Mouse (Mus musculus): ENCODE measurements around the gene Cfap126. TPM values are rescaled to one million over a fixed set of nuclear protein-coding genes. Genes with fewer than 3 reads are reported as not detected.

Cfap126 gene
- 2.8 TPM for polyA plus RNA-seq (2017; shearing (Covaris generic))

GRCm38 (mm10) chr1:171113873-171114299 lies at the start of gene Cfap126:
Gene Cfap126 (plus strand): TSS chr1:171113918.

GRCm38 (mm10) chr1:171064491-171065242 lies 49.1 kb upstream of the Cfap126 start, which contains the start of gene Fcgr3:
Gene Fcgr3 (minus strand): TSS chr1:171064935.

GRCm38 (mm10) chr1:171149974-171150760 lies 36.4 kb downstream of the Cfap126 start, which contains the start of the genes Sdhc and Mpz:
Gene Sdhc (minus strand): TSS chr1:171150603.
Gene Mpz (plus strand): TSS chr1:171150711.

Other genes starting within 250 kb of the Cfap126 start
- gene Atf6, start 246.1 kb upstream of the Cfap126 start, polyA plus RNA-seq (2017; shearing (Covaris generic)): 26.7 TPM
- gene Gm26620, start 228.9 kb upstream of the Cfap126 start, polyA plus RNA-seq (2017; shearing (Covaris generic)): 0.71 TPM
- gene Dusp12, start 228.4 kb upstream of the Cfap126 start, polyA plus RNA-seq (2017; shearing (Covaris generic)): 39.6 TPM
- not detected for gene Fcrlb, start 201.0 kb upstream of the Cfap126 start, polyA plus RNA-seq (2017; shearing (Covaris generic))
- gene Fcrla, start 186.3 kb upstream of the Cfap126 start, polyA plus RNA-seq (2017; shearing (Covaris generic)): not detected
- gene Fcgr2b, start 137.4 kb upstream of the Cfap126 start, polyA plus RNA-seq (2017; shearing (Covaris generic)): 47.8 TPM
- gene Fcgr4, start 95.0 kb upstream of the Cfap126 start, polyA plus RNA-seq (2017; shearing (Covaris generic)): 0.71 TPM
- gene Fcgr3, start 49.0 kb upstream of the Cfap126 start, polyA plus RNA-seq (2017; shearing (Covaris generic)): 1.1 TPM
- gene Sdhc, start 36.7 kb downstream of the Cfap126 start, polyA plus RNA-seq (2017; shearing (Covaris generic)): 112 TPM
- not detected for gene Mpz, start 36.8 kb downstream of the Cfap126 start, polyA plus RNA-seq (2017; shearing (Covaris generic))
- gene Pcp4l1, start 82.3 kb downstream of the Cfap126 start, polyA plus RNA-seq (2017; shearing (Covaris generic)): not detected
- gene Nr1i3, start 100.1 kb downstream of the Cfap126 start, polyA plus RNA-seq (2017; shearing (Covaris generic)): 0.15 TPM
- 26.0 TPM for gene Tomm40l, start 108.6 kb downstream of the Cfap126 start, polyA plus RNA-seq (2017; shearing (Covaris generic))
- gene Apoa2, start 111.1 kb downstream of the Cfap126 start, polyA plus RNA-seq (2017; shearing (Covaris generic)): not detected
- not detected for gene Fcer1g, start 120.4 kb downstream of the Cfap126 start, polyA plus RNA-seq (2017; shearing (Covaris generic))
- gene Adamts4, start 136.5 kb downstream of the Cfap126 start, polyA plus RNA-seq (2017; shearing (Covaris generic)): 0.69 TPM
- 99.2 TPM for gene Ndufs2, start 137.5 kb downstream of the Cfap126 start, polyA plus RNA-seq (2017; shearing (Covaris generic))
- 44.1 TPM for gene B4galt3, start 156.4 kb downstream of the Cfap126 start, polyA plus RNA-seq (2017; shearing (Covaris generic))
- 62.5 TPM for gene Ppox, start 167.3 kb downstream of the Cfap126 start, polyA plus RNA-seq (2017; shearing (Covaris generic))
- 51.2 TPM for gene Usp21, start 174.1 kb downstream of the Cfap126 start, polyA plus RNA-seq (2017; shearing (Covaris generic))
- gene Ufc1, start 181.1 kb downstream of the Cfap126 start, polyA plus RNA-seq (2017; shearing (Covaris generic)): 55.5 TPM
- 28.1 TPM for gene Dedd, start 215.2 kb downstream of the Cfap126 start, polyA plus RNA-seq (2017; shearing (Covaris generic))
- 26.6 TPM for gene Nit1, start 231.7 kb downstream of the Cfap126 start, polyA plus RNA-seq (2017; shearing (Covaris generic))
- gene Pfdn2, start 231.8 kb downstream of the Cfap126 start, polyA plus RNA-seq (2017; shearing (Covaris generic)): 113 TPM
- gene Klhdc9, start 246.9 kb downstream of the Cfap126 start, polyA plus RNA-seq (2017; shearing (Covaris generic)): not detected